Mouse (Mus musculus) stomach, embryonic 16.5 days (tissue): ENCODE data around the gene Tyrobp. TPM values are rescaled to one million over a fixed set of nuclear protein-coding genes. Genes with fewer than 3 reads are reported as not detected.
A peak's percentile ranks its signal among the peaks of the same experiment; 100 is the strongest.

Experiments used
- ATAC-seq: fragments of 200-750 bp; cut with Nextera tagmentation; 2 replicates; pipeline ENCODE4 v1.8.0; 2017; ENCODE audit warnings: moderate number of reproducible peaks, moderate TSS enrichment; ENCODE audit not compliant: insufficient read depth, low FRiP score
- H3K27ac ChIP-seq: fragments of 300-500 bp; sonication (generic); 2 replicates; pipeline ENCODE4 v1.5.1; 2014; ENCODE audit warnings: low read length
- H3K27me3 ChIP-seq: fragments of 300-500 bp; sonication (generic); 2 replicates; pipeline ENCODE4 v1.6.1; 2014; ENCODE audit warnings: low read length, control low read depth, mixed read lengths; ENCODE audit not compliant: control insufficient read depth, insufficient read depth
- H3K36me3 ChIP-seq: fragments of 300-500 bp; sonication (generic); 2 replicates; pipeline ENCODE4 v1.6.1; 2014; ENCODE audit warnings: low read length; ENCODE audit not compliant: control insufficient read depth, insufficient read depth
- H3K4me1 ChIP-seq: fragments of 300-500 bp; sonication (generic); 2 replicates; pipeline ENCODE4 v1.6.1; 2014; ENCODE audit warnings: low read length, control low read depth, mixed read lengths; ENCODE audit not compliant: control insufficient read depth, insufficient read depth
- H3K4me2 ChIP-seq: fragments of 300-500 bp; sonication (generic); 2 replicates; pipeline ENCODE4 v1.6.1; 2014; ENCODE audit warnings: low read depth, low read length, mixed read lengths
- H3K4me3 ChIP-seq: fragments of 300-500 bp; sonication (generic); replicated peaks from 2 replicates; pipeline ENCODE4 v1.5.1; 2014; ENCODE audit warnings: mild to moderate bottlenecking, low read length
- H3K9ac ChIP-seq: fragments of 300-500 bp; sonication (generic); 2 replicates; pipeline ENCODE4 v1.6.1; 2014; ENCODE audit warnings: low read length
- H3K9me3 ChIP-seq: fragments of 300-500 bp; sonication (generic); replicated peaks from 2 replicates; pipeline ENCODE4 v1.6.1; 2016; ENCODE audit warnings: low read length, control low read depth; ENCODE audit not compliant: control insufficient read depth
- WGBS: fragments of 180-500 bp; shearing (Covaris S2); extraction: QIAGEN DNeasy Blood & Tissue Kit; methylation state at CpG from one replicate; pipeline ENCODE4 v1.1.7; 2014; 5-methylcytosine and 5-hydroxymethylcytosine counted together
- polyA plus RNA-seq: library from polyadenylated mRNA; unstranded; fragments of >200 nt; fragmentation: Nextera tagmentation; extraction: Ambion mirVana; gene quantifications from 2 replicates; pipeline ENCODE4 v1.2.1, GENCODE M21; 2015

Tyrobp gene
- polyA plus RNA-seq, 1 experiment from 2014 or later: 71.0 TPM

DNA sequence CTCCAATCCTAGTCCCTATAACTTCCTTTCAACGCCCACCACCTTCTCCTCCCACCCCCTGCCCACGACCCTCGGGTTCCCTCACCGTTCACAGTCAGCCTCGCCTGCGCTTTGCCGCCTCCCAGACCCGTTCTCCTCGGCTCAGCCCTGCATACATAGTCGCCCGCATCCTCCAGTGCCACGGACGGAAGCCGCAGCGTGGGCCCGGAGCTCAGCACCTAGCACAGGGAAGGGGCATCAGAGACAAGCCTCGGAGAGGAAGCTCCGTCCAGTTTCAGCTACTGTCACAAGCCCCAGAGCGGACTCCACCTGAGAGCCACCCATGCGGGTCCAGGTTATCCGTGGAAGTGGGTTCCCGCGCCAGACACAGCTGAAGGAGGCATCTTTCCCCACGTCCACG is 39.8 kb downstream of the Tyrobp start:
- no peak overlapping the region for H3K27ac ChIP-seq
- ATAC-seq: no peak
- H3K9me3 ChIP-seq: no peaks in the 10 kb centered on the region
- no peak overlapping the region for H3K4me2 ChIP-seq
- H3K9ac ChIP-seq: no peak overlapping the region
- H3K4me3 ChIP-seq: no peak overlapping the region
- WGBS: 19% methylated on average over 25 of the region's 25 CpGs
- peaks cover 56% of the 10 kb centered on the region for H3K27me3 ChIP-seq
- peaks cover 7% of the 10 kb centered on the region; the same call in 1 of the 2 replicates for H3K4me1 ChIP-seq
- no peaks in the 10 kb centered on the region for H3K36me3 ChIP-seq

DNA sequence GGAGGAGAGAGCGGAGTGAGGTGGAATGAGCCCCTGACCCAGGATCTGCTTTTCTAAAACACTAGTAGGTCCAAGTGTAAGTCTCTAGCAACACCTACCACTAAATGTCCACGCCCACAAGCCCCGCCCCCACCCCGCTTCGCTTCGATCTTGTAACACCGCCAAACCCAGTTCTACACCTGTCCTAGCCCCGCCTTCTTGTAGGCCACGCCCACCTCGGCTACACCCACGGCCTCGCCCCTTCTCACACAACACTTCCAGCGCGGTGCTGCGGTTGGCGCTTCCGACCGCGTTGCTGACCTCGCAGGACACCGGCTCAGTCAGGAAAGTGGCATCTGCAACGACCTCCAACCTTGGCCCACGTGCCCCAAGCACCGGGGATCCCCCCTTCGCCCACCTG is 40.2 kb downstream of the Tyrobp start:
- no peaks in the 10 kb centered on the region for H3K36me3 ChIP-seq
- H3K4me2 ChIP-seq: peak overlapping the region; percentile 25; the same call in 1 of the 2 replicates
- peak overlapping the region; percentile 10; the same call in 1 of the 2 replicates for H3K4me3 ChIP-seq
- no peak overlapping the region for H3K27ac ChIP-seq
- no peaks in the 10 kb centered on the region for H3K9me3 ChIP-seq
- no peak overlapping the region for H3K9ac ChIP-seq
- peaks cover 7% of the 10 kb centered on the region; the same call in 1 of the 2 replicates for H3K4me1 ChIP-seq
- peak; percentile 67; the same call in 1 of the 2 replicates for ATAC-seq
- 3% methylated on average over 25 of the region's 25 CpGs for WGBS
- H3K27me3 ChIP-seq: peaks cover 61% of the 10 kb centered on the region

DNA sequence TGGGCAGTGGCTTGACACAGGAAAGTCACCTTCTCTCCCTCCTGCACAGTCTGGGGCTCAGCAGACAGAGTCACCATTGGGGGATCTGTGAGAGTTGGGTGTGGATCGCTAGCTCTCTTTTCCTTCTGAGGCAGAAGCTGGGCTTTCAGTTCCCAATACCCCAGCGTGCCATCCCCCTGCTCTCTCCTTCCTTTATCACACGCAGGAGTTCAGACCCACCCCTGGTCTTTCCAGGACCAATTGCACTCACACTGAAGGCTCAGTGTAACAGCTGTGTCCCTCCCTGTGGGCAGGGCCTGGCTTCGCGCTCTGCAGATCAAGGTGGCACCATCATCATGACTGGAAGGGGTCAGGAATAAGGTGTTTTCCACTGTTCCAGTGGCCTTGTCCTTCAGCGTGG is 40.7 kb downstream of the Tyrobp start:
- ATAC-seq: no peak
- Histone ChIP-seq H3K4me3 (peak overlapping the region; percentile 10; the same call in 1 of the 2 replicates), H3K4me1 (peaks cover 7% of the 10 kb centered on the region; the same call in 1 of the 2 replicates), H3K4me2 (peak overlapping the region; percentile 25; the same call in 1 of the 2 replicates), H3K9me3 (no peaks in the 10 kb centered on the region), H3K36me3 (no peaks in the 10 kb centered on the region), H3K27me3 (peaks cover 65% of the 10 kb centered on the region), H3K9ac (no peak overlapping the region), H3K27ac (no peak overlapping the region)
- WGBS: 10% methylated on average over 6 of the region's 6 CpGs

DNA sequence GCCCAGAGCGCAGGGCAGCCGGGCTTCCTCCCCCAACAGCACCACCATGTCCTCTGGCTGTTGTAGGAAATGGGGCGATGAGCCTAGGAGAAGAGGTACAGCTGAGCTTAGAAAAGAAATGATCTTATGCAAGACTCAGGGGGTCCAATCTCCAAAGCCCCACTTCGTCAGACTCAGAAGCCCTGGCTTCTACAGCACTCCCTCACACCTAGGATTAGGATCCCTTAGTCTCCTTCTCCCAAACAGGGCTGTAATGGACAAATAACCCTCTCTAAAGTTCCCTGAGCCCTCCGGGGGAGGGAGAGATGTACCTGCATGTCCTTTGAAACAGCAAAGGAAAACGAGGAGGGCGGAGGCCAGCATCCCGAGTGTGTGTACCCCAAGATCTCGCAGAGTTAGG is 42.9 kb downstream of the Tyrobp start:
- H3K27ac ChIP-seq: no peak overlapping the region
- H3K9ac ChIP-seq: no peak overlapping the region
- peak overlapping the region; percentile 45; the same call in 1 of the 2 replicates for H3K4me2 ChIP-seq
- H3K4me1 ChIP-seq: peaks cover 7% of the 10 kb centered on the region; the same call in 1 of the 2 replicates
- no peaks in the 10 kb centered on the region for H3K36me3 ChIP-seq
- H3K27me3 ChIP-seq: peaks cover 87% of the 10 kb centered on the region
- WGBS: 1% methylated on average over 9 of the region's 9 CpGs
- no peaks in the 10 kb centered on the region for H3K9me3 ChIP-seq
- H3K4me3 ChIP-seq: peak overlapping the region; percentile 28; the same call in 1 of the 2 replicates
- ATAC-seq: no peak

DNA sequence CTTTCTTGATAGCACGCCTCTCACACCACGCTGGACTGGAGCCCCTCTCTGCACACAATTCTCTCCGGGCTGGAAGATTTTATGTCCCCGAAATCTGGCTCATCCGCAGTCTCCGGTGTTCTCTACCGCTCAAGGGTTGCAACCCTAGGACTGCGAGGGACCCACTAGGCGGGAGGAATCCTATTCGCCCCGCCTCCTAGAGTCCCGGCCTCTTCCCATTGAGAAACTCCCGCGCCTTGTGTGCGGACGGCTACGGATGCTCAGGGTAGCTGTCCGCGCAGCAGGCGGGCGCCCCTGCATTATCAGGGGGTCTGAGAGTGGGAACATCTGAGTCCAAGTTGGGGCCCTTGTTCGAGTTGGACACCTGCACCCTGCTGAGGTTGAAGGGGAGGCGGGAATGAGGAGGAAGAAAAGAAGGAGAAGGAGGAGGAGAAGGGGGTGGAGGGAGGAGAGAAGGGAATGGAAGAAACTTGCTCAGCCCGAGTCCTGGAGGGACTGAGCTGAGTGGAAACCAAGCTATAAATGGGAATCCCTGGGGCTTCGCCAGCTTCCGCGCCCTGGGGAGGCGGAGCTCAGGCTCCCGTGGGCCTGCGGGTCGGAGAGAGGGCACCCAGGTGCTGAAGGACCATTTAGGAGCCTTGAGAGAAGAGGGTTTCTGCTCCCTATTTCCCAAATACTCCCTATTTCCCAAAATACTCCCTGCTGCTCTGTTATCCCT is 43.5 kb downstream of the Tyrobp start:
- Histone ChIP-seq H3K4me1 (peaks cover 7% of the 10 kb centered on the region; the same call in 1 of the 2 replicates), H3K36me3 (no peaks in the 10 kb centered on the region), H3K27ac (no peak overlapping the region), H3K27me3 (peaks cover 91% of the 10 kb centered on the region), H3K4me2 (peak overlapping the region; percentile 45), H3K9me3 (no peaks in the 10 kb centered on the region), H3K4me3 (peak overlapping the region; percentile 28), H3K9ac (no peak overlapping the region)
- WGBS: under 1% methylated on average over 31 of the region's 31 CpGs
- peak; percentile 18; the same call in 1 of the 2 replicates for ATAC-seq

DNA sequence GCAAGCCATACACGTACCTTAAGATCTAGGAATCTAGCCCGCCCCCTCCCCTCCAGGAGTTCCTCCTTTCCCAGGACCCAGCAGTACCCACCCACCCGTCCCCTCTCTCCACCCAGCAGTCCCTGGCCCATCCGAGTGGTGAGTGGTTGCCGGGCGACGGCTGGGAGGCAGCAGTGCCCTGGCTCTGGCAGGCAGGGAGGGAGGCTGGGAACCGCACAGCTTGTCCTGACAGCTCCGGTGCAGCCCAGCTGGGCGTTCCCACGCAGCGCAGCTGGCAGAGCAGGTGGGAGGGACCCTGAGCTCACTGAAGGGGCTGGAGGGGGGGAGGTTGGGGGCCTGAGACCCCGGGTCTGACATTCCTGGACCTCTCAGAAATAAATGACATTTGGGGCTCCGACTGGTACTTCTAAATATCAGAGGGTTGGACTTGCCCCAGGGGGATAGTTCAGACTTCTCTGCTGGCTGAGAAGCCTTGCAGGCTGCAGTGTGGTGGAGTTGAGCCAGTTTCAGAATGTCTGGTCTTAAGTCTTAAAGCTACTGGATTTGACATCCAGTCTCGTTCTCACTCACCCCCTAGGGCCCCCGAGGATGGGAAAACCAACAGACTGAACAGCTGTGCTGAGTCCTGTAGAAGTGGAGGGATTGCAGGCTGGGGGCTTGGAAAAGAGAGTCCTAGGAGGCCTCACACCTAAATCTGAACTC is 44.2 kb downstream of the Tyrobp start, which contains the start of the genes Kirrel2 and Nphs1:
Gene Kirrel2 (minus strand): TSS at position 62 of the 702 bp plus-strand sequence.
Gene Nphs1 (plus strand): TSS at position 687 of the 702 bp plus-strand sequence.
- H3K27ac ChIP-seq: peak within 1 kb of the TSS; percentile 24; the same call in 1 of the 2 replicates
- peak; percentile 56 for ATAC-seq

DNA sequence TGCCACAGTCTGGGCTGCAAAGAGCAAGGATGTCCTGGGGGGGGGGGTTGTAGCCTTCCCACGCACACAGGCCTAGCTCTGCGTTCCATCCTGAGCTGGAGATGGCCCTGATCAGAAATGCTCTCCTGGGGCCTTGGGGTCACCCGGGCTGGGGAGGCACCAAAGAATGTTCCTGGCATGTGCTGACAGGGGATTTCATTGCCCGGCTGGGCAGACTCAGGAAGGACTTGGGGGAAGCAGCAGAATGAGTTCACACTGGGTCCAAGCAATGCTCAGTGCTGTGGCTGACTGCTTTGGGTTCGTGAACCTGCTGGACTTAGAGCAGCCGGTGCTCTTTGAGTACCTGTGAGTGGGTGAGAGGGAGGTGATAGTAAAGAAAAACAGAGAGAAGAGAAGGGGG is 45.9 kb downstream of the Tyrobp start:
- H3K4me2 ChIP-seq: no peak overlapping the region
- no peaks in the 10 kb centered on the region for H3K36me3 ChIP-seq
- peaks cover 7% of the 10 kb centered on the region; the same call in 1 of the 2 replicates for H3K4me1 ChIP-seq
- H3K9ac ChIP-seq: no peak overlapping the region
- WGBS: 41% methylated on average over 6 of the region's 6 CpGs
- H3K9me3 ChIP-seq: no peaks in the 10 kb centered on the region
- no peak for ATAC-seq
- no peak overlapping the region for H3K27ac ChIP-seq
- H3K4me3 ChIP-seq: no peak overlapping the region
- peaks cover 85% of the 10 kb centered on the region for H3K27me3 ChIP-seq

More for the DNA sequence above, 44.2 kb downstream of the Tyrobp start, which contains the start of the genes Kirrel2 and Nphs1:
- peak within 1 kb of the TSS; percentile 45 for H3K4me2 ChIP-seq
- H3K36me3 ChIP-seq: no peaks in the 10 kb centered on the region
- H3K9ac ChIP-seq: peak within 1 kb of the TSS; percentile 11; the same call in 1 of the 2 replicates
- peak within 1 kb of the TSS; percentile 28 for H3K4me3 ChIP-seq
- H3K27me3 ChIP-seq: peaks cover 90% of the 10 kb centered on the region
- H3K9me3 ChIP-seq: no peaks in the 10 kb centered on the region
- H3K4me1 ChIP-seq: peaks cover 7% of the 10 kb centered on the region; the same call in 1 of the 2 replicates
- 1% methylated on average over 16 of the region's 16 CpGs for WGBS

DNA sequence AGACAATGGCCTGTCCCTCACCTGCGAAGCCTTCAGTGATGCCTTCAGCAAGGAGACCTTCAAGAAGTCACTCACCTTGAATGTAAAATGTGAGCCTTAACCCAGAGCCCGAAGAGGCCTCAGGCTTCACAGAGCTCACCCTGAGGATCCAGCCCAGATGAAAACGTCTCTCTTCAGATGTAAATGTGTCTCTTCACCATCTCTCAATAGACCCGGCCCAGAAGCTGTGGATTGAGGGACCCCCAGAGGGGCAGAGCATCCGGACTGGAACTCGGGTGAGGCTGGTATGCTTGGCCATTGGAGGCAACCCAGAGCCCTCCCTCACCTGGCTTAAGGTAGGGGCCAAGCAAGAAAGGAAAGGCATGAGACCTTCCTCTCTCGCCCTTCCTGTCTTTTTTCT is 50.0 kb downstream of the Tyrobp start:
- H3K27me3 ChIP-seq: peaks cover 80% of the 10 kb centered on the region
- no peaks in the 10 kb centered on the region for H3K4me1 ChIP-seq
- WGBS: 34% methylated on average over 7 of the region's 7 CpGs
- H3K9ac ChIP-seq: no peak overlapping the region
- no peaks in the 10 kb centered on the region for H3K9me3 ChIP-seq
- no peak overlapping the region for H3K27ac ChIP-seq
- no peak for ATAC-seq
- no peaks in the 10 kb centered on the region for H3K36me3 ChIP-seq
- no peak overlapping the region for H3K4me2 ChIP-seq
- H3K4me3 ChIP-seq: no peak overlapping the region

DNA sequence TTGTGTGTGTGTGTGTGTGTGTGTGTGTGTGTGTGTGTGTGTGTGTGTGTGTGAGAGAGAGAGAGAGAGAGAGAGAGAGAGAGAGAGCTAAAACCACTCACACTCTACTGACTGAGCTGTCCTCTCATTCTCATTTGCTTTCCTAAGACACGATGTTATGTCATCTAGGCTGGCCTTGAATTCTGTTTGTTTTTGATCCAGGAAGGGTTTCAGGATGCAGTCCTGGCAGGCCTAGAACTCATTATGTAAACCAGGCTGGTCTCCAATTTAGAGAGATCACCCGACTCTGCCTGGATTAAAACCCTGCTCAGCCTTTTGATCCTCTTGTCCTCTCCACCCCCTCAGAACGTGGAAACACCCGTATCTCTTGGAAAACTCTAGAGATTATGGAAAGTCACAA is 50.4 kb downstream of the Tyrobp start:
- ATAC-seq: no peak
- H3K27me3 ChIP-seq: peaks cover 77% of the 10 kb centered on the region
- no peak overlapping the region for H3K4me2 ChIP-seq
- H3K4me3 ChIP-seq: no peak overlapping the region
- no peaks in the 10 kb centered on the region for H3K9me3 ChIP-seq
- H3K27ac ChIP-seq: no peak overlapping the region
- no peaks in the 10 kb centered on the region for H3K4me1 ChIP-seq
- no peaks in the 10 kb centered on the region for H3K36me3 ChIP-seq
- WGBS: 14% methylated on average over 4 of the region's 4 CpGs
- no peak overlapping the region for H3K9ac ChIP-seq
